Mouse (Mus musculus) bone marrow macrophage, adult 2 months (primary cell): ENCODE data around the gene Gm47959. TPM values are rescaled to one million over a fixed set of nuclear protein-coding genes. Genes with fewer than 3 reads are reported as not detected.

Source experiments
- H3K27ac ChIP-seq: 2 replicates; pipeline ENCODE4 v1.5.1; 2012; ENCODE audit warnings: low read depth, low read length; ENCODE audit not compliant: insufficient read depth
- H3K4me1 ChIP-seq: 2 replicates; pipeline ENCODE4 v1.6.1; 2012; ENCODE audit warnings: low read length; ENCODE audit not compliant: control insufficient read depth, insufficient read depth
- H3K4me3 ChIP-seq: 2 replicates; pipeline ENCODE4 v1.5.1; 2012; ENCODE audit warnings: mild to moderate bottlenecking, low read length, moderate library complexity; ENCODE audit not compliant: insufficient read depth
- CTCF ChIP-seq: IDR thresholded peaks from 2 replicates; pipeline ENCODE4 v1.5.1; 2012; ENCODE audit warnings: low read depth, mild to moderate bottlenecking, low read length, moderate library complexity
- POLR2A ChIP-seq: IDR thresholded peaks from 2 replicates; pipeline ENCODE4 v1.6.1; 2012; ENCODE audit warnings: mild to moderate bottlenecking, low read depth, low read length, borderline replicate concordance
- polyA plus RNA-seq: library from polyadenylated mRNA; stranded (reverse); fragments of >200 nt; gene quantifications from 2 replicates; pipeline ENCODE4 v1.2.4, GENCODE M21; 2012; ENCODE audit not compliant: missing spikeins, insufficient read depth, insufficient read length

The Gm47959 gene
- polyA plus RNA-seq, 1 experiment, result not detected

DNA sequence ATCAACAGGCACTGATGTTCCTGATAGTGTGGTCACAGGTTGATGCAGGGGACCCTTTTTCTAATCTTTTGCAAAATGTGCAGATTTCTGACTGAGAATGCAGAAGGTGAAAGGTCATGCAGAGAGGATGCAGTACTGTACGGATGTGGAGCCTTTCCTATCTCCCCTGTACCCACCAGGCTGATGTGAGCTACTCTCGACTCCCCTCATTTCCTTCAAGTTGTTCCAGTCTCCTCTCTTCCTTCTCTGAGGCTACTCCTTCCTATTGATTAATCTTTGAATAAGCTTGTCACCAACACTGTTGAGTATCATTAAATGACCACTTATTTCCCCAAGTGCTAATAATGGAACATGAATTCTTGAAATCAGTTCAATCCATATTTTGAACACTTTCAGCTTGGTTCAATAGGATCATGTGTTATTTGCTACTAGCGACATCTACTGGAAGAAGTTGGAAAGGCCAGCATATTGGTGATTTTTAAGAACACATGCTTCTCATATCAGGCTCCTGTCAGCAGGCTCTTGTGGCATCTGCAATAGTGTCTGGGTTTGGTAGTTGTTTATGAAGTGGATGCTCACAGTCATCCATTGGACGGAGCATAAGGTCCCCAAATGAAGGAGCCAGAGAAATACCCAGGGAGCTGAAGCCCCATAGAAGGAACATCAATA lies 12.7 kb upstream of the Gm47959 start:
- Histone ChIP-seq H3K27ac (no peak overlapping the region), H3K4me3 (no peak overlapping the region), H3K4me1 (no peaks in the 10 kb centered on the region)
- no peak for TF ChIP-seq POLR2A
- no peak for TF ChIP-seq CTCF

DNA sequence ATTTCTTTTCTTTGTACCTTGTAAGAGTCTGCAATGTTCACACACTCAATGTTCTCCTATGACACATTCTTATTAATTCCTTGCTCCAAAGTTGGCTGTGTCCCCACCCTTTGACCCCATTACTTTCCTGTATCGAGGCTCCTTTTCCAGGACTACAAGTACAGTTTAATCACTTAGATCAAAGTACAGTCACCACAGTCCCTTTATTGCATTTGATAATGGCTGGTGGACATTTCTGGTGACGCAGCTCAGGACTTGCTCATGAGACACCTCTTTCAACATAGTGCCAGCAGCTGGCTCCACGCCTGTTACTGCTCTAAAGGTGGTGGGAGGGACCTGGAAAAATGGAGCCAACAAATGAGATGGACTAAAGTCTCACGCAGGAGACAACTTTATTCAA lies 9.3 kb upstream of the Gm47959 start:
- H3K4me3 ChIP-seq, result no peak overlapping the region
- no peak overlapping the region for H3K27ac ChIP-seq
- no peak for TF ChIP-seq CTCF
- TF ChIP-seq POLR2A, result no peak
- H3K4me1 ChIP-seq, result no peaks in the 10 kb centered on the region

DNA sequence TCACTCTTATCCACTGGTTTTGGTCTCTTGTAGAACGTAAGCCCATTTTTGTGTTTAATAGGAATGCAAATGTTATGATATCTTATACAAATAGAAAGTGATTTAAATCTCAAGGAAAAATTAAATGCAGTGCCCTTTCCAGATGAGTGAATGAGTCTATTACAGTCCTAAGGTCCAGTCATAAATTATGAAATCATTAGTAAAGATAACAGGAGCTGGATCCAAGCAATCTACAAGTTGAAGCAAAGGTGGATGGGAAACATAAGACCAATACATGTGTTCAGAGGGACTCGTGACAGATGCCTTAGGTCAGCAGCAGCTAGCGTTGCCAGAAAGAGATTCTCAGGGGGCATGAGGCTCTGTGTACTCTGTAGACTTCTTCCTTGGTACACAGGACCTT lies 8.8 kb upstream of the Gm47959 start:
- H3K4me3 ChIP-seq, result no peak overlapping the region

GRCm38 (mm10) chr1:82992093-82992492 lies 8.3 kb upstream of the Gm47959 start:
- no peak overlapping the region for H3K4me3 ChIP-seq
- H3K4me1 ChIP-seq, result no peaks in the 10 kb centered on the region
- TF ChIP-seq CTCF, result no peak
- TF ChIP-seq POLR2A, result no peak
- H3K27ac ChIP-seq, result no peak overlapping the region

More for the DNA sequence above, 8.8 kb upstream of the Gm47959 start:
- H3K4me1 ChIP-seq, result no peaks in the 10 kb centered on the region
- TF ChIP-seq POLR2A, result no peak
- TF ChIP-seq CTCF, result no peak
- no peak overlapping the region for H3K27ac ChIP-seq

DNA sequence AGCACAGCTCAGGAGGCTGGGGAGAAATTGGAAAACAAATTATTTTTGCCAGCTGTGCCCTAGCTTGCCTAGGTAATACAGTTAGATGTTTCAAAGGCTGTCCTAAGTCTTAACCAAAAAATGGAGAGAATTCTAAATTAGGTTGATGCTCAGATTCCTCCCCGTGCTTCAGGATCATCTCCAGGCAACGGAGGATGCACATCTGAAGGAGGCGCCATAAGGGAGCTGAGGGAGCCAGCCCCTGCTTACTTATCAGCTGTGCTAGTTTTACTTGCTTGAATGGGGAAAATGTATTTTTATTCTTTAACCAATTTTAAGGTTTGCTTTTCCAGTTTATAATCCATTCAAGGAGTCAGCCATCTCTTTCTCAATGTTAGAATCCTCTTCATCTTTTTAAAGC lies 6.4 kb upstream of the Gm47959 start:
- Histone ChIP-seq H3K4me3 (no peak overlapping the region), H3K27ac (no peak overlapping the region), H3K4me1 (no peaks in the 10 kb centered on the region)
- TF ChIP-seq POLR2A (no peak), CTCF (no peak)

DNA sequence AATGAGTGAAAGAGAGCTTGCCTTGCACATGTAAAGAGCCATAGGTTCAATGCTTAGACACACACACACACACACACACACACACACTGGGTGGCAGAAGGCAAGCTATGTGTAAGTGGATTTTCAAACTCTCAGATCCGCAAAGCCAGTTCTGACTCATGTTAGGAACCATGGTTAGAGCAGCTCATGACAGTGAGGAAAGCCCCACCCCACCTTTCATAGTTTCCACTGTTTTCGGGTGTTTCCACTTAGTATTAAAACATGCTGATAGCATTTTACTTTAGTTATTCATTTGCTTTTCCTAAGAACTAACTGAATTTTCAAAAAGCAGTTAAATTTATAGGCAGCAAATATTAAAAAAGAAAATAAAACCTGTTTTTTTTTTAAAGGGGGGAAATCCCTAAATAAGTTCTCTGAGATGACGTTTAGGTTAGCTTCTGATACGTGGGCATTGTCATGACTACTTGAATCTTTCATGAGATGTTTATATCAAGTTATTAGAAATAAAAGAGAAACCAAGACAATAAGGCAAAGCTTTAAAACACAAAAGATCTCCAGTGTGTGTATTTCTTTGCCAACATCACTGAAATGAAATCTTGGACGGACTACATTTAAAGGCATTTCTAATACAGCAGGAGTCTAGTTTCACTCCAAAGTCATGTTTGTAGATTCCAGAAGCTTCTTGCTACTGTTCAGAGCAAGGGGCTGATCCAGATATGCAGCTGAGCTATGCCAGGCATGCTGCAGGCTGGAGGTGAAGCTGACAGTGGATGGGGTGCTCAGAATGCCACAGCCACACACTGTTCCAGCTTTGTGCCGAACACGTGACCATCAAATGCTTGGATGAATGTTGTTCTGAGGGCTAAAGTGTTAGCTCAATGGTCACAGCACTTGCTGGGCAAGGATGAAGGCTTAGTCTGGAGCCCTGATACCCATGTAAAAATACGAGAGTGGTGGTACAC lies 6.2 kb downstream of the Gm47959 start:
- no peak overlapping the region for H3K4me3 ChIP-seq
- H3K27ac ChIP-seq, result no peak overlapping the region
- TF ChIP-seq POLR2A, result no peak
- TF ChIP-seq CTCF, result no peak

GRCm38 (mm10) chr1:83007471-83007870 lies 7.1 kb downstream of the Gm47959 start:
- Histone ChIP-seq H3K4me3 (no peak overlapping the region), H3K27ac (no peak overlapping the region), H3K4me1 (no peaks in the 10 kb centered on the region)
- no peak for TF ChIP-seq CTCF
- no peak for TF ChIP-seq POLR2A

More for the DNA sequence above, 6.2 kb downstream of the Gm47959 start:
- no peaks in the 10 kb centered on the region for H3K4me1 ChIP-seq

DNA sequence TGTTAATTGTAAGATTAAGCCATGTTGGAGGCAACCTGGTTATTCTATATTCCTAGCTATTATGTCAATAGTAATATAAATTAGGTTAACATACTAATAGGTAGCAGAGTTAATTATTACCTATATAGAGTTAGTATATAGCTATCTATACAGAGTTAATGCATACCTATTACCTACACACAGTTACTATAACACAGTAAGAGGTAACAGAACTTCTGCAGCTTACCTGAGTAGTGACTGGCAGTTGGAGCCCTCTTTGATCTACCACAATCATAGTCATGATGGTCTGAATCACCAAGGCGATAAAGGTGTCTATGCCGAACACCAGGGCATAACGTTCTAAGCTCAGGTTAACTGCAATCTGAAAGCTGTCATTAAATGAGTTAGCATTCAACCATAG lies 14.1 kb downstream of the Gm47959 start:
- TF ChIP-seq CTCF (no peak), POLR2A (no peak)
- Histone ChIP-seq H3K4me1 (no peaks in the 10 kb centered on the region), H3K27ac (no peak overlapping the region), H3K4me3 (no peak overlapping the region)

GRCm38 (mm10) chr1:83015329-83015879 lies 15.1 kb downstream of the Gm47959 start:
- no peak overlapping the region for H3K27ac ChIP-seq
- TF ChIP-seq POLR2A (no peak), CTCF (no peak)
- H3K4me1 ChIP-seq, result no peaks in the 10 kb centered on the region
- H3K4me3 ChIP-seq, result no peak overlapping the region
